Mouse (Mus musculus) testis, adult 2 months (tissue): ENCODE data around the gene Sypl.

Source experiments
- CTCF ChIP-seq: fragments of 200-500 bp; IDR thresholded peaks from 2 replicates; pipeline ENCODE4 v1.5.1; 2012; ENCODE audit warnings: low read depth, mild to moderate bottlenecking, inconsistent platforms, low read length, moderate library complexity; ENCODE audit not compliant: control insufficient read depth, insufficient read depth, insufficient replicate concordance
- POLR2A ChIP-seq: fragments of 200-500 bp; IDR thresholded peaks from 2 replicates; pipeline ENCODE4 v1.6.1; 2012; ENCODE audit warnings: low read depth, mild to moderate bottlenecking, inconsistent platforms, low read length, moderate library complexity; ENCODE audit not compliant: control insufficient read depth

GRCm38 (mm10) chr12:32926331-32927172, 27.1 kb upstream of the Sypl start:
- TF ChIP-seq CTCF (no peak), POLR2A (no peak)
